Mouse (Mus musculus): Measurements from ENCODE around the gene Syne1. TPM values are rescaled to one million over a fixed set of nuclear protein-coding genes. Genes with fewer than 3 reads are reported as not detected.

Gene Syne1
- polyA plus RNA-seq, 1 experiment from 2014 or later: 7.9 TPM

GRCm38 (mm10) chr10:5027208-5027607 lies 524.1 kb downstream of the Syne1 start:
- TF ChIP-seq CTCF (IDR thresholded peaks at IDR 0.05; ENCODE audit: low read depth): no peak
- Histone ChIP-seq H3K9me3 (ENCODE audit: low read depth, low read length) (no peaks in the 10 kb centered on the region), H3K4me3 (ENCODE audit: low read depth, low read length) (no peak overlapping the region), H3K27me3 (ENCODE audit: insufficient read depth, low read length) (no peaks in the 10 kb centered on the region), H3K4me2 (no peak overlapping the region), H3K4me1 (ENCODE audit: insufficient read depth) (no peaks in the 10 kb centered on the region), H3K36me3 (ENCODE audit: insufficient read depth) (no peaks in the 10 kb centered on the region), H3K27ac (ENCODE audit: low read depth) (no peak overlapping the region), H3K9ac (no peak overlapping the region)
- ATAC-seq (ENCODE audit: insufficient read depth) (no peak), DNase-seq (no peak)
- 82% methylated on average over 1 of the region's 1 CpGs for WGBS

- no peak for TF ChIP-seq CTCF (IDR thresholded peaks at IDR 0.05; ENCODE audit: low read depth)
- ATAC-seq (ENCODE audit: insufficient read depth): no peak
- H3K27ac ChIP-seq (ENCODE audit: low read depth): no peak overlapping the region
- no peak overlapping the region for H3K4me2 ChIP-seq
- 91% methylated on average over 4 of the region's 4 CpGs for WGBS
- H3K9me3 ChIP-seq (ENCODE audit: low read depth, low read length): no peaks in the 10 kb centered on the region
- no peak for DNase-seq
- no peak overlapping the region for H3K4me3 ChIP-seq (ENCODE audit: low read depth, low read length)
- H3K4me1 ChIP-seq (ENCODE audit: insufficient read depth): no peaks in the 10 kb centered on the region
- H3K9ac ChIP-seq: no peak overlapping the region
- no peaks in the 10 kb centered on the region for H3K36me3 ChIP-seq (ENCODE audit: insufficient read depth)
- H3K27me3 ChIP-seq (ENCODE audit: insufficient read depth, low read length): no peaks in the 10 kb centered on the region
Observed at GRCm38 (mm10) chr10:5025906-5026305, 525.4 kb downstream of the Syne1 start.

GRCm38 (mm10) chr10:5017148-5017547 lies 534.1 kb downstream of the Syne1 start:
- Histone ChIP-seq H3K4me1 (ENCODE audit: insufficient read depth) (no peaks in the 10 kb centered on the region), H3K9ac (no peak overlapping the region), H3K9me3 (ENCODE audit: low read depth, low read length) (no peaks in the 10 kb centered on the region), H3K4me2 (no peak overlapping the region), H3K36me3 (ENCODE audit: insufficient read depth) (no peaks in the 10 kb centered on the region), H3K27me3 (ENCODE audit: insufficient read depth, low read length) (no peaks in the 10 kb centered on the region), H3K27ac (ENCODE audit: low read depth) (no peak overlapping the region), H3K4me3 (ENCODE audit: low read depth, low read length) (no peak overlapping the region)
- no peak for ATAC-seq (ENCODE audit: insufficient read depth)
- WGBS: 55% methylated on average over 1 of the region's 1 CpGs
- no peak for TF ChIP-seq CTCF (IDR thresholded peaks at IDR 0.05; ENCODE audit: low read depth)
- DNase-seq: no peak

DNA sequence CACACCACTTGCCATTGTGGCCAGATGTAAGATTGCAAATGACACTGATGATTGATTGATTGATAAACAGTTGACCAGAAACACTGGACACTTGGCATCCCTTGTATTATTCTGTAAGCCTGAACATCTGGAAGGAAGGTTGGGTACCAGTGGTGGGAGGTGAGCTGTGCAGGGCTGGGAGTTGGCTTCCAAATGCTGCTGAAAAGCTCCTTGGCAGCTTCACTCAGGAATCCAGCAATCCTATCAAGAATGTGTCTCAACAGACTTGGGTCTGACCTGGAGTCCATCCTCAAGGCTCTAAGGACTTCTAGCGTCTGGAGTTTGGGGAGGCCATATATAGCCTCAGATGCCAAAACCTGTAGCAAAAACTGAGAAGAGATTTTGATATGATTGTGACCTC lies 536.3 kb downstream of the Syne1 start:
- Histone ChIP-seq H3K4me3 (ENCODE audit: low read depth, low read length) (no peak overlapping the region), H3K9me3 (ENCODE audit: low read depth, low read length) (no peaks in the 10 kb centered on the region), H3K4me1 (ENCODE audit: insufficient read depth) (no peaks in the 10 kb centered on the region), H3K36me3 (ENCODE audit: insufficient read depth) (no peaks in the 10 kb centered on the region), H3K27me3 (ENCODE audit: insufficient read depth, low read length) (no peaks in the 10 kb centered on the region), H3K4me2 (no peak overlapping the region), H3K27ac (ENCODE audit: low read depth) (no peak overlapping the region), H3K9ac (no peak overlapping the region)
- no peak for DNase-seq
- no peak for TF ChIP-seq CTCF (IDR thresholded peaks at IDR 0.05; ENCODE audit: low read depth)
- WGBS: 76% methylated on average over 1 of the region's 1 CpGs
- no peak for ATAC-seq (ENCODE audit: insufficient read depth)

- H3K4me1 ChIP-seq (ENCODE audit: insufficient read depth): no peaks in the 10 kb centered on the region
- DNase-seq: no peak
- ATAC-seq (ENCODE audit: insufficient read depth): no peak
- no peaks in the 10 kb centered on the region for H3K36me3 ChIP-seq (ENCODE audit: insufficient read depth)
- no peaks in the 10 kb centered on the region for H3K9me3 ChIP-seq (ENCODE audit: low read depth, low read length)
- H3K4me3 ChIP-seq (ENCODE audit: low read depth, low read length): no peak overlapping the region
- H3K27me3 ChIP-seq (ENCODE audit: insufficient read depth, low read length): no peaks in the 10 kb centered on the region
- no peak overlapping the region for H3K9ac ChIP-seq
- H3K27ac ChIP-seq (ENCODE audit: low read depth): no peak overlapping the region
- TF ChIP-seq CTCF (IDR thresholded peaks at IDR 0.05; ENCODE audit: low read depth): no peak
- no peak overlapping the region for H3K4me2 ChIP-seq
Observed at GRCm38 (mm10) chr10:5012004-5012403, 539.3 kb downstream of the Syne1 start.

DNA sequence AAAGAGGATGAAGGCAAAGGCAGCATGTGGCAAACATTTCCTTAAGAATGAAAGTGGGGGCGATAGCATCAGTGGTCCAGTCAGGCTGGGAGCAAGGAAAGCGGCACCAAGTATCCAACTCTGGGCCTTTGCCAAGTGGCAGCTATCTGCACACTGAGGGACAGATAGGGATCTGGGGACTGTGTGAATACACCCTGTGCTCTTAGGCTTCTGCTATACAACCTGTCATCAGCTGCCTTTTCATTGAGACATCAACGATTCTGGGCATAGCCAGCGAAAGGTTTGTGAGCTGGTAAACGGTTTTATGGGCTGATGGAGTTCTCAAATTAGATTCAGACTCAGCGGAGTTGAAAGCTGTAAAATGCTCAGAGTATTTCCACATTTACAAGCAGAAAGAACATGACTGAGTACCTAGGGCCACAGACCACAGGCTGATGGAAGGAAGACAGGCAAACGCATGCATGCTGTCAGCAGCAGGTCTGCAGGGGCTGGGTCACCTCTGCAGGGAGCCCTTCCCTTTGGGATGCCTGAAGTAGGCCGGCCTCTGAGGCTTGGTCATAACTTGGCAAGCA lies 542.4 kb downstream of the Syne1 start:
- no peaks in the 10 kb centered on the region for H3K27me3 ChIP-seq (ENCODE audit: insufficient read depth, low read length)
- no peak overlapping the region for H3K4me2 ChIP-seq
- H3K4me1 ChIP-seq (ENCODE audit: insufficient read depth): no peaks in the 10 kb centered on the region
- H3K9me3 ChIP-seq (ENCODE audit: low read depth, low read length): no peaks in the 10 kb centered on the region
- H3K27ac ChIP-seq (ENCODE audit: low read depth): no peak overlapping the region
- no peak overlapping the region for H3K4me3 ChIP-seq (ENCODE audit: low read depth, low read length)
- ATAC-seq (ENCODE audit: insufficient read depth) (no peak), DNase-seq (no peak)
- TF ChIP-seq CTCF (IDR thresholded peaks at IDR 0.05; ENCODE audit: low read depth): no peak
- WGBS: 71% methylated on average over 8 of the region's 8 CpGs
- H3K9ac ChIP-seq: no peak overlapping the region
- H3K36me3 ChIP-seq (ENCODE audit: insufficient read depth): no peaks in the 10 kb centered on the region

DNA sequence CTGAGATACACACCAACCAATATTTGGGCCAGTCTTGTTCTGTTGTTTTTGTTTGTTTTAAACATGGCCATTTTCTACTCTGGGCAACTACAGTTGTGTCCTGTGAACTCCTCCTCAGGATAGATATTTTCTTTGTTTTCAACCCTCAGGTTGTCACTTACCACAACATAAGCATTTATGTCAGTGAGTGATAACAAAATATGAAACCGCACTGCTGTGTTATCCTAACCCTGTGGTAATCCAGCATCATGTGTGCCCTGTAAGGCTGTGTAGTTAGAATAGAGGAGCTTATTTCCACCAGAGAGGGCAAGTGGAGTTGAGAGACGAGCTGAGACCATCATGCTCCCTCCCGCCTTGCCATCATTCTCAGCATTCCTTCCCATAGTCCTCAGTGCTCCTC lies 554.7 kb downstream of the Syne1 start:
- ATAC-seq (ENCODE audit: insufficient read depth): no peak
- H3K9ac ChIP-seq: no peak overlapping the region
- H3K4me2 ChIP-seq: no peak overlapping the region
- DNase-seq: no peak
- H3K27me3 ChIP-seq (ENCODE audit: insufficient read depth, low read length): no peaks in the 10 kb centered on the region
- TF ChIP-seq CTCF (IDR thresholded peaks at IDR 0.05; ENCODE audit: low read depth): no peak
- H3K27ac ChIP-seq (ENCODE audit: low read depth): no peak overlapping the region
- no peaks in the 10 kb centered on the region for H3K4me1 ChIP-seq (ENCODE audit: insufficient read depth)
- H3K4me3 ChIP-seq (ENCODE audit: low read depth, low read length): no peak overlapping the region
- H3K9me3 ChIP-seq (ENCODE audit: low read depth, low read length): no peaks in the 10 kb centered on the region
- 72% methylated on average over 3 of the region's 3 CpGs for WGBS
- H3K36me3 ChIP-seq (ENCODE audit: insufficient read depth): no peaks in the 10 kb centered on the region

- DNase-seq (no peak), ATAC-seq (ENCODE audit: insufficient read depth) (no peak)
- H3K4me1 ChIP-seq (ENCODE audit: insufficient read depth): no peaks in the 10 kb centered on the region
- no peak overlapping the region for H3K9ac ChIP-seq
- H3K9me3 ChIP-seq (ENCODE audit: low read depth, low read length): no peaks in the 10 kb centered on the region
- WGBS: 36% methylated on average over 3 of the region's 3 CpGs
- no peak overlapping the region for H3K4me3 ChIP-seq (ENCODE audit: low read depth, low read length)
- no peak overlapping the region for H3K4me2 ChIP-seq
- TF ChIP-seq CTCF (IDR thresholded peaks at IDR 0.05; ENCODE audit: low read depth): no peak
- no peaks in the 10 kb centered on the region for H3K27me3 ChIP-seq (ENCODE audit: insufficient read depth, low read length)
- H3K27ac ChIP-seq (ENCODE audit: low read depth): no peak overlapping the region
- no peaks in the 10 kb centered on the region for H3K36me3 ChIP-seq (ENCODE audit: insufficient read depth)
Observed at GRCm38 (mm10) chr10:4993802-4994201, 557.5 kb downstream of the Syne1 start.

Measured in lung, embryonic 14.5 days (tissue).